Mouse (Mus musculus): ENCODE measurements around the gene Galnt17. TPM values are rescaled to one million over a fixed set of nuclear protein-coding genes. Genes with fewer than 3 reads are reported as not detected.

The Galnt17 gene
- polyA plus RNA-seq, 1 experiment: 0.44 TPM

DNA sequence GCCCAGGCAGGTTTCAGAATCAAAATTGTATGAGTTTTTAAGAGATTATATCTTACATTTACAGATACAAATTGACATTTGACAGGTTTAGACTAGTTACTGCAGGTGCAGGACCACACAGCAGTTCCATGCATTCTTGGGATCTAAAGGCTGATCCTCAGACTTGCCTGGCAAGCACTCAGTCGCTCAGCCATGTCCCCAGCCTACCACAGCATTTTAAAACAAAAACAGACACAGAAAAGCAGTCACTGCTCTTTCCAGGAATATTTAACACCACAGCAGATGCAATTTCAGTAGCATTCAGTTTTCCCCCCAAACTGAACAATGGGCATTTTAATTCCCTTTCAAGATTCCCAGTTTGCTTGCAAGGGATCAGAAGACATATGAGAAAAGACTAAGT, 84.9 kb downstream of the Galnt17 start:
- WGBS: 68% methylated on average over 1 of the region's 1 CpGs
- no peaks in the 10 kb centered on the region for H3K27me3 ChIP-seq (ENCODE audit: control insufficient read depth, insufficient read depth, low read length)
- TF ChIP-seq POLR2A (IDR thresholded peaks at IDR 0.05; ENCODE audit: low read depth, low read length) (no peak), CTCF (IDR thresholded peaks at IDR 0.05; ENCODE audit: extremely low read depth, insufficient read length, insufficient replicate concordance, low read depth, low read length) (no peak)
- H3K4me3 ChIP-seq (ENCODE audit: low read depth, low read length): no peak overlapping the region
- no peaks in the 10 kb centered on the region for H3K36me3 ChIP-seq (ENCODE audit: control insufficient read depth, insufficient read depth, low read length)
- no peaks in the 10 kb centered on the region for H3K4me1 ChIP-seq (ENCODE audit: control insufficient read depth, insufficient read depth, insufficient read length, low read length)
- H3K27ac ChIP-seq (ENCODE audit: insufficient read depth, low read depth, low read length): no peak overlapping the region

- H3K27ac ChIP-seq (ENCODE audit: insufficient read depth, low read depth, low read length): no peak overlapping the region
- H3K4me1 ChIP-seq (ENCODE audit: control insufficient read depth, insufficient read depth, insufficient read length, low read length): no peaks in the 10 kb centered on the region
- H3K4me3 ChIP-seq (ENCODE audit: low read depth, low read length): no peak overlapping the region
- 84% methylated on average over 10 of the region's 10 CpGs for WGBS
- no peaks in the 10 kb centered on the region for H3K36me3 ChIP-seq (ENCODE audit: control insufficient read depth, insufficient read depth, low read length)
- no peak for TF ChIP-seq POLR2A (IDR thresholded peaks at IDR 0.05; ENCODE audit: low read depth, low read length)
- TF ChIP-seq CTCF (IDR thresholded peaks at IDR 0.05; ENCODE audit: extremely low read depth, insufficient read length, insufficient replicate concordance, low read depth, low read length): no peak
- H3K27me3 ChIP-seq (ENCODE audit: control insufficient read depth, insufficient read depth, low read length): no peaks in the 10 kb centered on the region
These were observed 85.6 kb downstream of the Galnt17 start for GRCm38 (mm10) chr5:131222498-131223244.

- Histone ChIP-seq H3K27me3 (ENCODE audit: control insufficient read depth, insufficient read depth, low read length) (no peaks in the 10 kb centered on the region), H3K4me1 (ENCODE audit: control insufficient read depth, insufficient read depth, insufficient read length, low read length) (no peaks in the 10 kb centered on the region), H3K36me3 (ENCODE audit: control insufficient read depth, insufficient read depth, low read length) (no peaks in the 10 kb centered on the region), H3K27ac (ENCODE audit: insufficient read depth, low read depth, low read length) (no peak overlapping the region), H3K4me3 (ENCODE audit: low read depth, low read length) (no peak overlapping the region)
- TF ChIP-seq POLR2A (IDR thresholded peaks at IDR 0.05; ENCODE audit: low read depth, low read length) (no peak), CTCF (IDR thresholded peaks at IDR 0.05; ENCODE audit: extremely low read depth, insufficient read length, insufficient replicate concordance, low read depth, low read length) (no peak)
- WGBS: 70% methylated on average over 3 of the region's 3 CpGs
These were observed 90.1 kb downstream of the Galnt17 start for GRCm38 (mm10) chr5:131218221-131218620.

- 70% methylated on average over 3 of the region's 3 CpGs for WGBS
- no peaks in the 10 kb centered on the region for H3K4me1 ChIP-seq (ENCODE audit: control insufficient read depth, insufficient read depth, insufficient read length, low read length)
- no peak overlapping the region for H3K27ac ChIP-seq (ENCODE audit: insufficient read depth, low read depth, low read length)
- no peaks in the 10 kb centered on the region for H3K27me3 ChIP-seq (ENCODE audit: control insufficient read depth, insufficient read depth, low read length)
- H3K4me3 ChIP-seq (ENCODE audit: low read depth, low read length): no peak overlapping the region
- no peaks in the 10 kb centered on the region for H3K36me3 ChIP-seq (ENCODE audit: control insufficient read depth, insufficient read depth, low read length)
- TF ChIP-seq CTCF (IDR thresholded peaks at IDR 0.05; ENCODE audit: extremely low read depth, insufficient read length, insufficient replicate concordance, low read depth, low read length) (no peak), POLR2A (IDR thresholded peaks at IDR 0.05; ENCODE audit: low read depth, low read length) (no peak)
These were observed 96.7 kb downstream of the Galnt17 start for GRCm38 (mm10) chr5:131211618-131212017.

DNA sequence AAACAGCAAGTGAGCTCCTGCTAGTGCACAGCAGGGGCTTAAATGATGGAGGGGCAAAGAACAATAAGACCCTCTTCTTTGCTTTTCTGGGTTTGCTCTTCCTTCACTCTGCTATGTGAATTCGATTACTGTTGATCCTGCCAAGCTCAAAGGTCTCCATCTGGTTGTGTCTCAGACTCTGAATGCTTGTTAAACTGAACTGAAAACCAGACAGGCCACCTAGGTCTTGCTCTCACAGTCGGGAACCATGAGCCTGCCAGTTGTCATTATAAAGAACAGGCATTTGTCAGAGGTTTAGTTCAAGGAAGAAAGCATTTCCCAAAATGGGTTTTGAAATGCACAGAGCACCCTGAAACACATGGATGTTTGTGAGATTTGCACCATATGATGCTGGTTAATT, 107.2 kb downstream of the Galnt17 start:
- no peak overlapping the region for H3K4me3 ChIP-seq (ENCODE audit: low read depth, low read length)
- TF ChIP-seq POLR2A (IDR thresholded peaks at IDR 0.05; ENCODE audit: low read depth, low read length) (no peak), CTCF (IDR thresholded peaks at IDR 0.05; ENCODE audit: extremely low read depth, insufficient read length, insufficient replicate concordance, low read depth, low read length) (no peak)
- no peaks in the 10 kb centered on the region for H3K4me1 ChIP-seq (ENCODE audit: control insufficient read depth, insufficient read depth, insufficient read length, low read length)
- H3K27ac ChIP-seq (ENCODE audit: insufficient read depth, low read depth, low read length): no peak overlapping the region
- H3K27me3 ChIP-seq (ENCODE audit: control insufficient read depth, insufficient read depth, low read length): no peaks in the 10 kb centered on the region
- no peaks in the 10 kb centered on the region for H3K36me3 ChIP-seq (ENCODE audit: control insufficient read depth, insufficient read depth, low read length)
- WGBS: 67% methylated on average over 2 of the region's 2 CpGs

GRCm38 (mm10) chr5:131192311-131192710, 116.0 kb downstream of the Galnt17 start:
- TF ChIP-seq CTCF (IDR thresholded peaks at IDR 0.05; ENCODE audit: extremely low read depth, insufficient read length, insufficient replicate concordance, low read depth, low read length) (no peak), POLR2A (IDR thresholded peaks at IDR 0.05; ENCODE audit: low read depth, low read length) (no peak)

DNA sequence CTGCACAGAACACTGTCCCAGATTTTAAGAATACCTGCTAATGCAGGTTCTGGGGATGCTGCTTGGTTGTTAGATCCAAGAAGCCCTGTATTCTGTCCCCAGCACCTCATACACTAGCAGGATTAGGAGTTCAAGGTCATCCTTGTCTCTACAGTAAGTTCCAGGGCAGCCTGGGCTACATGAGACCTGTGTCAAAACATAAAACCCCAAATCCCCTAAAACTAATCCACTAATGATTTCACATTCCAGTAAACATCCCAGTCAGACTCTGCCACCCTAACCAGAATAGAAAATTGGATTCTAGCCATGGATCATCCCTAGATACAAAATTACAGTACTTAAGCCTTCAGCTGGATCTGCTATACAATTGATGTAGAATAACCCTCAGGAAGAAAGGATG, 123.7 kb downstream of the Galnt17 start:
- TF ChIP-seq CTCF (IDR thresholded peaks at IDR 0.05; ENCODE audit: extremely low read depth, insufficient read length, insufficient replicate concordance, low read depth, low read length): no peak
- TF ChIP-seq POLR2A (IDR thresholded peaks at IDR 0.05; ENCODE audit: low read depth, low read length): no peak
- no peak overlapping the region for H3K27ac ChIP-seq (ENCODE audit: insufficient read depth, low read depth, low read length)
- no peaks in the 10 kb centered on the region for H3K4me1 ChIP-seq (ENCODE audit: control insufficient read depth, insufficient read depth, insufficient read length, low read length)
- no peak overlapping the region for H3K4me3 ChIP-seq (ENCODE audit: low read depth, low read length)
- H3K27me3 ChIP-seq (ENCODE audit: control insufficient read depth, insufficient read depth, low read length): no peaks in the 10 kb centered on the region
- no peaks in the 10 kb centered on the region for H3K36me3 ChIP-seq (ENCODE audit: control insufficient read depth, insufficient read depth, low read length)

More at GRCm38 (mm10) chr5:131192311-131192710, 116.0 kb downstream of the Galnt17 start:
- H3K4me1 ChIP-seq (ENCODE audit: control insufficient read depth, insufficient read depth, insufficient read length, low read length): no peaks in the 10 kb centered on the region
- H3K27ac ChIP-seq (ENCODE audit: insufficient read depth, low read depth, low read length): no peak overlapping the region
- H3K36me3 ChIP-seq (ENCODE audit: control insufficient read depth, insufficient read depth, low read length): no peaks in the 10 kb centered on the region
- H3K27me3 ChIP-seq (ENCODE audit: control insufficient read depth, insufficient read depth, low read length): no peaks in the 10 kb centered on the region
- WGBS: 68% methylated on average over 3 of the region's 3 CpGs
- H3K4me3 ChIP-seq (ENCODE audit: low read depth, low read length): no peak overlapping the region
